Mouse (Mus musculus) MEL (cell line): ENCODE data around the gene Ildr1. TPM values are rescaled to one million over a fixed set of nuclear protein-coding genes. Genes with fewer than 3 reads are reported as not detected.

Source experiments
- DNase-seq: peaks from one replicate; pipeline ENCODE4 v3.0.0; 2011; ENCODE audit warnings: low read depth, low spot score
- H3K27ac ChIP-seq: 2 replicates; pipeline ENCODE4 v1.5.1; 2012; ENCODE audit warnings: low read depth, mild to moderate bottlenecking, control low read depth, low read length, moderate library complexity; ENCODE audit not compliant: control insufficient read depth
- H3K27me3 ChIP-seq, 2 experiments: fragments of 150-350 bp in 1 of 2; sonication (generic) in 1 of 2; 2 replicates each; pipeline ENCODE4 v1.6.1; 2012; ENCODE audit warnings: low read length in 2 of 2, mild to moderate bottlenecking in 2 of 2, improper control_type of control experiment in 1 of 2, moderate library complexity in 1 of 2; ENCODE audit not compliant: insufficient read depth in 2 of 2, control insufficient read depth in 1 of 2
- H3K36me3 ChIP-seq, 2 experiments: 2 replicates each; pipeline ENCODE4 v1.6.1; 2012 to 2014; ENCODE audit warnings: low read length in 2 of 2, improper control_type of control experiment in 1 of 2, inconsistent platforms in 1 of 2, mild to moderate bottlenecking in 1 of 2; ENCODE audit not compliant: insufficient read depth in 2 of 2, control insufficient read depth in 1 of 2
- H3K4me1 ChIP-seq, 2 experiments: fragments of 150-350 bp in 1 of 2; sonication (generic) in 1 of 2; 2 replicates each; pipeline ENCODE4 v1.6.1; 2012; ENCODE audit warnings: low read length in 2 of 2, improper control_type of control experiment in 1 of 2, mild to moderate bottlenecking in 1 of 2; ENCODE audit not compliant: insufficient read depth in 2 of 2, control insufficient read depth in 1 of 2
- H3K4me3 ChIP-seq, 2 experiments: fragments of 150-350 bp in 1 of 2; sonication (generic) in 1 of 2; 2 replicates each; pipeline ENCODE4 v1.5.1; 2012; ENCODE audit warnings: low read depth in 2 of 2, low read length in 2 of 2, mild to moderate bottlenecking in 2 of 2, moderate library complexity in 2 of 2, control low read depth in 1 of 2, improper control_type of control experiment in 1 of 2; ENCODE audit not compliant: control insufficient read depth in 1 of 2, insufficient read depth in 1 of 2
- H3K79me2 ChIP-seq: 2 replicates; pipeline ENCODE4 v1.6.1; 2012; ENCODE audit warnings: mild to moderate bottlenecking, low read length, moderate library complexity; ENCODE audit not compliant: control insufficient read depth, poor library complexity, insufficient read depth
- H3K9ac ChIP-seq: 2 replicates; pipeline ENCODE4 v1.6.1; 2012; ENCODE audit warnings: low read depth, mild to moderate bottlenecking, control low read depth, low read length, moderate library complexity; ENCODE audit not compliant: control insufficient read depth, poor library complexity, severe bottlenecking
- H3K9me3 ChIP-seq: fragments of 150-350 bp; sonication (generic); replicated peaks from 2 replicates; pipeline ENCODE4 v1.6.1; 2012; ENCODE audit warnings: mild to moderate bottlenecking, low read length, improper control_type of control experiment, moderate library complexity; ENCODE audit not compliant: insufficient read depth
- CHD2 ChIP-seq: IDR thresholded peaks from 2 replicates; pipeline ENCODE4 v1.6.1; 2011; ENCODE audit warnings: low read length, improper control_type of control experiment
- E2F4 ChIP-seq: IDR thresholded peaks from 2 replicates; pipeline ENCODE4 v1.6.1; 2011; ENCODE audit warnings: low read depth, low read length, improper control_type of control experiment, borderline replicate concordance
- ELF1 ChIP-seq: IDR thresholded peaks from 2 replicates; pipeline ENCODE4 v1.6.1; 2014; ENCODE audit warnings: low read depth, mild to moderate bottlenecking, inconsistent platforms, low read length, improper control_type of control experiment, moderate library complexity
- GABPA ChIP-seq: IDR thresholded peaks from 2 replicates; pipeline ENCODE4 v1.6.1; 2012; ENCODE audit warnings: low read depth, mild to moderate bottlenecking, inconsistent platforms, low read length, improper control_type of control experiment, moderate library complexity
- GATA1 ChIP-seq: IDR thresholded peaks from 2 replicates; pipeline ENCODE4 v1.6.1; 2011; ENCODE audit warnings: low read depth, low read length, improper control_type of control experiment
- JUND ChIP-seq: IDR thresholded peaks from 2 replicates; pipeline ENCODE4 v1.6.1; 2011; ENCODE audit warnings: low read depth, mild to moderate bottlenecking, improper control_type of control experiment, low read length
- KAT2A ChIP-seq: conservative IDR thresholded peaks from 2 replicates; pipeline ENCODE4 v1.6.1; 2012; ENCODE audit warnings: low read depth, low read length, improper control_type of control experiment, inconsistent platforms
- MAZ ChIP-seq: IDR thresholded peaks from 2 replicates; pipeline ENCODE4 v1.6.1; 2012; ENCODE audit warnings: low read depth, mild to moderate bottlenecking, inconsistent platforms, low read length, improper control_type of control experiment
- MYC ChIP-seq: IDR thresholded peaks from 2 replicates; pipeline ENCODE4 v1.6.1; 2011; ENCODE audit warnings: low read depth, mild to moderate bottlenecking, low read length, improper control_type of control experiment, moderate library complexity
- NRF1 ChIP-seq: IDR thresholded peaks from 2 replicates; pipeline ENCODE4 v1.6.1; 2014; ENCODE audit warnings: low read depth, mild to moderate bottlenecking, inconsistent platforms, low read length, improper control_type of control experiment, moderate library complexity; ENCODE audit not compliant: poor library complexity, insufficient read depth, severe bottlenecking
- POLR2AphosphoS5 ChIP-seq: IDR thresholded peaks from 2 replicates; pipeline ENCODE4 v1.6.1; 2012; ENCODE audit warnings: low read depth, borderline replicate concordance, mild to moderate bottlenecking, inconsistent platforms, low read length, moderate library complexity, mixed read lengths
- SMC3 ChIP-seq: IDR thresholded peaks from 2 replicates; pipeline ENCODE4 v1.6.1; 2011; ENCODE audit warnings: low read depth, low read length, improper control_type of control experiment
- TAL1 ChIP-seq: IDR thresholded peaks from 2 replicates; pipeline ENCODE4 v1.6.1; 2012; ENCODE audit warnings: mild to moderate bottlenecking, inconsistent platforms, low read length, moderate library complexity, mixed read lengths
- TCF12 ChIP-seq: IDR thresholded peaks from 2 replicates; pipeline ENCODE4 v1.6.1; 2014; ENCODE audit warnings: low read depth, mild to moderate bottlenecking, inconsistent platforms, low read length, improper control_type of control experiment, moderate library complexity
- USF2 ChIP-seq, 2 experiments: IDR thresholded peaks; 2 replicates each; pipeline ENCODE4 v1.6.1; 2011 to 2012; ENCODE audit warnings: improper control_type of control experiment in 2 of 2, low read length in 2 of 2, borderline replicate concordance in 1 of 2, inconsistent platforms in 1 of 2, low read depth in 1 of 2, mild to moderate bottlenecking in 1 of 2; ENCODE audit not compliant: insufficient read depth in 1 of 2
- ZC3H11A ChIP-seq: IDR thresholded peaks from 2 replicates; pipeline ENCODE4 v1.6.1; 2012; ENCODE audit warnings: low read depth, mild to moderate bottlenecking, inconsistent platforms, low read length, improper control_type of control experiment
- ZKSCAN1 ChIP-seq: IDR thresholded peaks from 2 replicates; pipeline ENCODE4 v1.6.1; 2012; ENCODE audit warnings: low read depth, mild to moderate bottlenecking, inconsistent platforms, low read length, improper control_type of control experiment, moderate library complexity
- ZMIZ1 ChIP-seq: IDR thresholded peaks from 2 replicates; pipeline ENCODE4 v1.6.1; 2012; ENCODE audit warnings: low read depth, mild to moderate bottlenecking, inconsistent platforms, low read length, improper control_type of control experiment, moderate library complexity
- polyA plus RNA-seq, 2 experiments: library from polyadenylated mRNA; stranded (reverse) in 1 of 2; unstranded in 1 of 2; fragments of >175 nt in 1 of 2; fragments of >200 nt in 1 of 2; gene quantifications; 2 replicates each; pipeline versions ENCODE4 v1.2.1 to v1.2.4; 2012; ENCODE audit warnings: low replicate concordance in 2 of 2, low read depth in 1 of 2; ENCODE audit not compliant: insufficient read length in 2 of 2, insufficient read depth in 1 of 2, missing spikeins in 1 of 2
- total RNA-seq: library from RNA; depleted of rRNA; stranded (reverse); fragments of 300-350 nt; gene quantifications from 2 replicates; pipeline ENCODE4 v1.2.3, GENCODE M21; 2012; rRNA removed

The Ildr1 gene
- total and polyA plus RNA-seq, 3 experiments = not detected

DNA sequence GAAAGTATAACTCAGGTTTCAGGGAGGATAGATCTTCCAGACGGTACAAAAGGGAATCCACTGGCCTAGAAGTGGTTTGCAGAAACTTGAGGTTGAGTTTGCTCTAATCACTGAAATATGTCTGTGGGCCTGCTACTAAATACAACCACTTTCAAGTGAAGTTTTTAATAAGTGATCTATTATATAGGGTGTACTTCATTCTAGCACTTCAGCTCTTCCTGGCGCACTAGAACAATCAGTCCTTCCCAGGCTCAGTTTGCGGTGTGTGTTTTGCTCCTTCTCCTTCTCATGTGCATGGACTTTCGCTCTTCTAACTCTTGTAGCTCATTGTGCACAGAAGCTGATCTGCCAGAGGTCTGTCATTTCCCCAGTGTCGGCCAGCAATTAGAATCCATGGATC, 79.2 kb downstream of the Ildr1 start:
- Histone ChIP-seq H3K27ac (no peak overlapping the region), H3K27me3 (peaks cover 0 to 6% of the 10 kb centered on the region in 2 experiments; a peak in 2 of 4 replicates), H3K4me1 (no peaks in the 10 kb centered on the region), H3K36me3 (no peaks in the 10 kb centered on the region), H3K9ac (no peak overlapping the region), H3K79me2 (no peaks in the 10 kb centered on the region), H3K4me3 (no peak overlapping the region), H3K9me3 (no peaks in the 10 kb centered on the region)
- DNase-seq = no peak
- no peak for TF ChIP-seq NRF1
- TF ChIP-seq GATA1 = no peak
- TF ChIP-seq ELF1 = no peak
- no peak for TF ChIP-seq GABPA
- TF ChIP-seq SMC3 = no peak
- no peak for TF ChIP-seq ZKSCAN1
- TF ChIP-seq POLR2AphosphoS5 = no peak
- no peak for TF ChIP-seq TAL1
- no peak for TF ChIP-seq ZMIZ1
- TF ChIP-seq USF2 (IDR thresholded peaks at IDR 0.05; ENCODE audit: borderline replicate concordance in 1 of 2, insufficient read depth in 1 of 2, low read depth in 1 of 2, low read length in 2 of 2) = no peak
- no peak for TF ChIP-seq CHD2
- no peak for TF ChIP-seq TCF12
- TF ChIP-seq E2F4 = no peak
- TF ChIP-seq JUND = no peak
- TF ChIP-seq MAZ = no peak
- TF ChIP-seq ZC3H11A = no peak
- no peak for TF ChIP-seq MYC

DNA sequence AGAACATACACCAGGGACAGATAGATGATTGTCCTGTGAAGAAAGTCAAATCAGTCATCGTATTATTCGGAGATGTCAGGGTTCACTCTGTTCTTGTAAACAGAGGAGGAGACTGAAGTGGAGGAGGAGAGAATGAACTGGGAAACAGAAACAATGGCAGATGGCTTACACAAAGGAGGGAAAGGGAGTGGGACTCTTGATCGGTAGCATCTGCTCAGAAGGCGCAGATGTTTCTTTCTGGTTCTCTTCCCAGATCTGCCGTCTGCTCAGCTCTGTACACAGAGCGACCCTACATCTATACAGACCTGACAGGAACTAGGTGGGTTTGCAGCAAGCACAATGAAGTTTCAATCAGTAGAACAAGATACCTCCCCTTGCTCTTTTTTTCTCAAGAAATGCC, 81.9 kb downstream of the Ildr1 start:
- no peak for TF ChIP-seq KAT2A
- Histone ChIP-seq H3K9me3 (no peaks in the 10 kb centered on the region), H3K36me3 (no peaks in the 10 kb centered on the region), H3K9ac (no peak overlapping the region), H3K27ac (no peak overlapping the region), H3K4me1 (no peaks in the 10 kb centered on the region), H3K4me3 (no peak overlapping the region), H3K27me3 (peaks cover 0 to 6% of the 10 kb centered on the region in 2 experiments; a peak in 2 of 4 replicates), H3K79me2 (no peaks in the 10 kb centered on the region)
- DNase-seq = no peak

Other genes with a start within 250 kb of the Ildr1 start
- gene Stfa3, start 238.6 kb upstream of the Ildr1 start, total RNA-seq = not detected in 2 replicates
- gene Stfa3, start 238.6 kb upstream of the Ildr1 start, polyA plus RNA-seq = not detected
- not detected in 2 replicates for gene Casr, start 131.8 kb upstream of the Ildr1 start, total RNA-seq
- gene Casr, start 131.8 kb upstream of the Ildr1 start, polyA plus RNA-seq = not detected
- not detected in 2 replicates for gene Cd86, start 27.9 kb upstream of the Ildr1 start, total RNA-seq
- not detected for gene Cd86, start 27.9 kb upstream of the Ildr1 start, polyA plus RNA-seq
- gene Slc15a2, start 91.0 kb downstream of the Ildr1 start, total RNA-seq = not detected in 2 replicates
- gene Slc15a2, start 91.0 kb downstream of the Ildr1 start, polyA plus RNA-seq = not detected
- gene Iqcb1, start 134.4 kb downstream of the Ildr1 start, total RNA-seq = 8.7 and 11.2 TPM in 2 replicates
- 10 to 100 TPM in 1 of 2 experiments, not detected in 1; 14.2 TPM for gene Iqcb1, start 134.4 kb downstream of the Ildr1 start, polyA plus RNA-seq
- gene Eaf2, start 181.0 kb downstream of the Ildr1 start, total RNA-seq = 0.27 and 0.65 TPM in 2 replicates
- under 1 TPM in 1 of 2 experiments, not detected in 1; 0.68 TPM for gene Eaf2, start 181.0 kb downstream of the Ildr1 start, polyA plus RNA-seq
- gene Golgb1, start 181.2 kb downstream of the Ildr1 start, total RNA-seq = 15.8 and 16.8 TPM in 2 replicates
- 10 to 100 TPM; 34.1 to 35.0 TPM for gene Golgb1, start 181.2 kb downstream of the Ildr1 start, polyA plus RNA-seq
- 54.7 and 57.4 TPM in 2 replicates for gene Hcls1, start 241.0 kb downstream of the Ildr1 start, total RNA-seq
- 10 to 100 TPM in 1 of 2 experiments, not detected in 1; 91.4 TPM for gene Hcls1, start 241.0 kb downstream of the Ildr1 start, polyA plus RNA-seq